Mouse (Mus musculus) forebrain, embryonic 16.5 days (tissue): ENCODE measurements around the gene Tbc1d1. TPM values are rescaled to one million over a fixed set of nuclear protein-coding genes. Genes with fewer than 3 reads are reported as not detected.

Source experiments
- ATAC-seq: fragments of 200-750 bp; cut with Nextera tagmentation; 2 replicates; pipeline ENCODE4 v1.8.0; 2017; ENCODE audit warnings: mild to moderate bottlenecking, moderate library complexity
- H3K27ac ChIP-seq: fragments of 300-500 bp; sonication (generic); 2 replicates; pipeline ENCODE4 v1.5.1; 2014; ENCODE audit warnings: low read length, control low read depth
- H3K27me3 ChIP-seq: fragments of 300-500 bp; sonication (generic); replicated peaks from 2 replicates; pipeline ENCODE4 v1.6.1; 2014; ENCODE audit warnings: low read length; ENCODE audit not compliant: control insufficient read depth, insufficient read depth
- H3K36me3 ChIP-seq: fragments of 300-500 bp; sonication (generic); 2 replicates; pipeline ENCODE4 v1.6.1; 2014; ENCODE audit not compliant: control insufficient read depth, insufficient read depth
- H3K4me1 ChIP-seq: fragments of 300-500 bp; sonication (generic); replicated peaks from 2 replicates; pipeline ENCODE4 v1.6.1; 2014; ENCODE audit warnings: low read length; ENCODE audit not compliant: control insufficient read depth, insufficient read depth
- H3K4me2 ChIP-seq: fragments of 300-500 bp; sonication (generic); 2 replicates; pipeline ENCODE4 v1.6.1; 2014; ENCODE audit warnings: mild to moderate bottlenecking, low read length, control low read depth
- H3K4me3 ChIP-seq: fragments of 300-500 bp; sonication (generic); replicated peaks from 2 replicates; pipeline ENCODE4 v1.5.1; 2014; ENCODE audit warnings: mild to moderate bottlenecking, low read length, control low read depth
- H3K9ac ChIP-seq: fragments of 300-500 bp; sonication (generic); replicated peaks from 2 replicates; pipeline ENCODE4 v1.6.1; 2014; ENCODE audit warnings: low read depth, low read length, control low read depth
- H3K9me3 ChIP-seq: fragments of 300-500 bp; sonication (generic); 2 replicates; pipeline ENCODE4 v1.6.1; 2016; ENCODE audit warnings: low read length; ENCODE audit not compliant: control insufficient read depth
- WGBS: fragments of 180-500 bp; shearing (Covaris S2); extraction: QIAGEN DNeasy Blood & Tissue Kit; methylation state at CpG from one replicate; pipeline ENCODE4 v1.1.7; 2014; 5-methylcytosine and 5-hydroxymethylcytosine counted together
- polyA plus RNA-seq: library from polyadenylated mRNA; unstranded; fragments of >200 nt; fragmentation: Nextera tagmentation; extraction: Ambion mirVana; gene quantifications from 2 replicates; pipeline ENCODE4 v1.2.1, GENCODE M21; 2015

Gene Tbc1d1
- polyA plus RNA-seq, 1 experiment from 2014 or later = 11.5 TPM

DNA sequence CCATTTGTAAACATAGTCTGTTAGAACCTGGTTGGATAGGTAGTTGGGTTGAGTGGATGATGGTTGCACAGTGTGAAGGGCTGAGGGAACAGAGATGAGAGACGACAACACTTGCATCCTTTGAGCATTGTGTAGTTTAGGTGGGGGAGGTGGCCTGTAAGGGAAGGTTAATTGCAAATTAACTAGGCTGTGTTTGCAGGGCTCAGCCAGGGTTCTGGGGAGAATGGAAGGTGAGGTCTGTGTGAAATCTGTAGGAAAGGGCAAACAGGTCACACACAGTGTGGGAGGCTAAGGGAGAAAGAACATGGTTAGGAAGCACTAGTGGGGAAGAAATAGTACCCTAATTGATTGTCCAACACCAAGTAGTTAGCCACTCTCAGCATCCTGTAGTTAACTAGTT is 81.2 kb downstream of the Tbc1d1 start:
- no peaks in the 10 kb centered on the region for H3K27me3 ChIP-seq
- H3K4me2 ChIP-seq = no peak overlapping the region
- no peaks in the 10 kb centered on the region for H3K4me1 ChIP-seq
- no peak overlapping the region for H3K9ac ChIP-seq
- H3K9me3 ChIP-seq = no peaks in the 10 kb centered on the region
- H3K4me3 ChIP-seq = no peak overlapping the region
- no peak overlapping the region for H3K27ac ChIP-seq
- no peak for ATAC-seq
- 11% methylated on average over 1 of the region's 1 CpGs for WGBS
- no peaks in the 10 kb centered on the region for H3K36me3 ChIP-seq

DNA sequence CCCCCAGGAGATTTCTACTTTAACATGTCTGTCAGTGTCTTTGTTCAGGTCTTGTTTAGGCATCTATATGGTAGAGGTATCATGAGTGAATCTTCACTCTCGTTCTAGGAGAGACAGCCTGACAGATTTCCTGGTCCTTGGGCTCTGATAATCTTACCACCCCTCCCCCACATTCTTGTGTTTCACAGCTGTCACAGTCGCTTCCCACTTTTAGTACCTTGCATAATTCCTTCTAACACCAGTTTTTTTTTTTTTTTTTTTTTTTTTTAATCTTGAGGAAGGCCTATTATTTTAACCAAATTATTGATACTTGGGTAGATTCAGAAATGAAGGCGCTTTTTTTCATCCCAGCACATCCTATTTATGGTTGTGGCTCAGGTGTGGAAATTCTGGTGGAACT is 81.6 kb downstream of the Tbc1d1 start:
- H3K4me2 ChIP-seq = no peak overlapping the region
- H3K27me3 ChIP-seq = no peaks in the 10 kb centered on the region
- no peak overlapping the region for H3K4me3 ChIP-seq
- 62% methylated on average over 3 of the region's 3 CpGs for WGBS
- H3K9me3 ChIP-seq = no peaks in the 10 kb centered on the region
- no peaks in the 10 kb centered on the region for H3K4me1 ChIP-seq
- ATAC-seq = no peak
- H3K36me3 ChIP-seq = no peaks in the 10 kb centered on the region
- H3K9ac ChIP-seq = no peak overlapping the region
- H3K27ac ChIP-seq = no peak overlapping the region

DNA sequence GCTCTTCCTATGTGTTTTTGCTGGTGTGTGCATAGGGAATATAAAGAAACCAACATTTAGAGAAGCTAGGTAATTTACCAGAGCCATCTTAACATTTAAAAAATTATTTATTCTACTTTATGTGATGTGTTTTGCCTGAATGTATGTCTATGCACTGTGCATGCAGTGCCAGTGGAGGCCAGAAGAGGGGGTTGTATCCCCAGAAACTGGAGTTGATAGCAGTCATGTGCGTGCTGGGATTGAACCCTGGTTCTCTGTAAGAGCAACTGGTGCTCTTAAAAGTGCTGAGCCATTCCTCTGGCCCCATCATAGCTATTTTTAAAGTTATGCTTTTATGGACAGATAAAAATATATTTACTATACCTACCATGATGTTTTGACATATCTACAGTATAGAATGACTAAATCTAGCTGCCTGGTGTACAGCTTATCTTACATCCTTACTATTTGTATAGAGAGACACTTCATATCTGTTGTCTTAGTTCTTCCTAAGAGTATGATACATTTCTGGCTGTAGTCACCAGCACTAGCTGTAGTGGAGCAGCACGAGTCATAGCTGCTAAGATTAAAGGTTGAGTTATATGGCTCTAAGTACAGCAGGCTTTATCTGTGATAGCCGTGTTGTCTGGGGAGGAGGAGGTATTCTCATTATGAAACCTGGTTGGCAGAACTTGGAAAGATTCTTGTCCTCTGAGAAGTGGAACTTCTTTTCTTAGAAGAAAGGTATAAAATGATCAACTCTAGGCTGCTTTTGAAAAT is 83.0 kb downstream of the Tbc1d1 start:
- no peak overlapping the region for H3K4me2 ChIP-seq
- H3K27ac ChIP-seq = no peak overlapping the region
- no peak for ATAC-seq
- WGBS = 92% methylated on average over 3 of the region's 3 CpGs
- H3K9ac ChIP-seq = no peak overlapping the region
- no peak overlapping the region for H3K4me3 ChIP-seq
- H3K4me1 ChIP-seq = no peaks in the 10 kb centered on the region
- H3K9me3 ChIP-seq = no peaks in the 10 kb centered on the region
- H3K27me3 ChIP-seq = no peaks in the 10 kb centered on the region
- H3K36me3 ChIP-seq = no peaks in the 10 kb centered on the region

DNA sequence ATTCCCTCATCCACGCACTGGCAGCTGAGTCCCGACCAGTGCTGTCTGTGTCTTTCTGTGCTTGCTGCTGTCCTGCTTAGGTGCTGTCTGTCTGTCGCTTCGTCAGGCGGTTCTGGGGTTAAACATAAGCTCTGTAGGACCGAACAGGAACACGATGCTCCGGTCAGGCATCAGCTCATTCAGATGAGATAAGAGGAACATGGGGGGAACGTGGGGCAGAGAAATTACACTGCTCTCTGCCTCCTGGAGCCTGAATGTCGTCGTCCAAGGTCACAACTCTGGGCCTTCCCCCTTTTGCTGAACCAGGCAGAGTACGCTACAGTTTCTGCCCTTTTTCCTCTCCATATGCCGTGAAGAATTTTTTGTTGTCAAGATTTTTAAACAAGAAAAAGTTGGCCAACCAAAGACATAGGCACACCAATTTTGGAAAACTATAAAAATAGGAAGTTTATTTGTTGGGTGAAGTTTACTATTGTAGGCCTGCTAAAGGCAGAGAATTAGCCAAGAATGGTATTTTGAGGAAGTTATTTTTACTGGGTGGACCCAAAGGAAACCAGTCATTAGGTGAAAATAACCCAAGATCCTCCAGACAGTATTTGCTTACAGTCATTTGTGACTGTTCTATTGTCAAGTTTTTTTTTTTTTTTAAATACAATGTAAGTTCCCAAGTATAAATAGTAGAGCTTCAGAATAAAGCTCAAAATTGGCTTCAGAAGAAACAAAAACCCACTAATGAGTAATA is 85.0 kb downstream of the Tbc1d1 start:
- H3K9me3 ChIP-seq = no peaks in the 10 kb centered on the region
- no peak for ATAC-seq
- 82% methylated on average over 13 of the region's 13 CpGs for WGBS
- no peak overlapping the region for H3K27ac ChIP-seq
- no peaks in the 10 kb centered on the region for H3K4me1 ChIP-seq
- H3K27me3 ChIP-seq = no peaks in the 10 kb centered on the region
- no peaks in the 10 kb centered on the region for H3K36me3 ChIP-seq
- H3K4me2 ChIP-seq = no peak overlapping the region
- H3K9ac ChIP-seq = no peak overlapping the region
- H3K4me3 ChIP-seq = no peak overlapping the region

DNA sequence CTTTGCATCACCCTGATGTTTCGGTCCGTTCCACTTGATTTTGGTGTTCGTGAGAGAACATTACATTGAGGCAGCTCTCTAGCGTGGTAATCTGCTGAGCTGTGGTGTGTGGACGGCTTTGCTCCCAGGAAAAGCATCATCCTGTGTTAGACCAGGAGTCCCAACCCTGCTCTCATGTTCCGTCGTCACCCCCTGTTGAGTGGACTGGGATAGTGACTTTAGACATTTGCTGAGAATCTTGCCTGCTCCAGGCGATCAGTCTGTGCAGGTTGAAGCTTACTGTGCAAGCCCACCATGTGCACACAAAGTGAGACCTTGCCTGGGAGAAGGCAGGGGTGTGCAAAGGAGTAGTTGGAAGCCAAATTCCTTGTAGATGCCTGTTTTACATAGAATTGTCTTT is 85.8 kb downstream of the Tbc1d1 start:
- Histone ChIP-seq H3K4me3 (no peak overlapping the region), H3K27ac (no peak overlapping the region), H3K4me1 (no peaks in the 10 kb centered on the region), H3K27me3 (no peaks in the 10 kb centered on the region), H3K9me3 (no peaks in the 10 kb centered on the region), H3K36me3 (no peaks in the 10 kb centered on the region), H3K9ac (no peak overlapping the region), H3K4me2 (no peak overlapping the region)
- no peak for ATAC-seq
- 93% methylated on average over 8 of the region's 8 CpGs for WGBS

DNA sequence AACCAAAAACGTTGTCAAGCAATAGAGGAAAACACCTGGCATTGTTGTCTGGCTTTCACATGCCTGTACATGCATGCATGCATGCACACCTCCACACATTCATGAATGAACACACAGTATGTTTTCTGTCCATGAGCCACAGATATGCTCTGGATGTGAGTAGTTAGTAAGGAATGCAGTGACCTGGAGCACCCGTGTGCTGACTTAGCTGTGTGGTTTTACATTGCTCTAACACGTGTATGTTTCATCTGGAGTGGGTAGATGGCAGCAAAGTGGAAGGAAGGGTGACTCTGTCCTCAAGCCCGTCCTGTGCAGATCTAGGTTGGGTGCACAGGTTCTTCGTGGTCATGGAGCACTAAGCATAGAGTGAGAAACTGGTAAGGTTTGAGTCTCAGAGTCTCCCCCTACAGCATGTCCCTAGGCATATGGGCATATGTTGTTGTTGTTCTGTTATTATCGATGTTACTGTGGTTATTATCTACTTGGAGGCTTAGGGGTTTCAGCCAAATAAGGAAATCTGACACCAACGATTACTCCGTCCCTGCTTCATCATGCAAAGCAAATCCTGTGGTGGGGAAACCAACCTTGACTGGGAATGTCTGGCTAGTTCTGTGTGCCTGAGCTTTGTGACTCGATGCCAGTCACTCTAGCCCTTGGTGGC is 86.8 kb downstream of the Tbc1d1 start:
- Histone ChIP-seq H3K9me3 (no peaks in the 10 kb centered on the region), H3K4me1 (no peaks in the 10 kb centered on the region), H3K4me3 (no peak overlapping the region), H3K27ac (no peak overlapping the region), H3K9ac (no peak overlapping the region), H3K4me2 (no peak overlapping the region), H3K36me3 (no peaks in the 10 kb centered on the region), H3K27me3 (no peaks in the 10 kb centered on the region)
- no peak for ATAC-seq
- 66% methylated on average over 9 of the region's 9 CpGs for WGBS

DNA sequence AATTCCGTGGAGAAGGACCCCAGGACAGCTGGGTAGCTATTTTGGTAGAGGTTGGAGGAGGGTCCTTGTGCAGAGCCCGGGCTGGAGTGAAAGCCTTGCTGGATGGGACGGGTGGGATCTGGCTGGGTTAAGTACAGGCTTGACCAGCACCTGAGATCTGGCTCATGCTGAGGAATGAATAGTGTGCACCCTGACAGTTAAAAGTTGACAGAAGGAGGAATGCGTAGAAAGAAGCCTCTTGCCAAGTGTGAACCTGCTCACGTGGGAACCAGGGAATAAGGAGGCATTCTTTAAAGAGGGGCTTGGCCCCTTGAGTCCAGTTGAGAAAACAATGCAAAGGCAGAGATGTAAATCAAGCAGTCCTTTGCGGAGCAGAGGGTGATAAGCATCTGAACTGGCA is 87.6 kb downstream of the Tbc1d1 start:
- H3K9ac ChIP-seq = no peak overlapping the region
- H3K9me3 ChIP-seq = no peaks in the 10 kb centered on the region
- H3K27ac ChIP-seq = no peak overlapping the region
- H3K36me3 ChIP-seq = no peaks in the 10 kb centered on the region
- ATAC-seq = no peak
- H3K4me2 ChIP-seq = no peak overlapping the region
- no peaks in the 10 kb centered on the region for H3K27me3 ChIP-seq
- 42% methylated on average over 6 of the region's 6 CpGs for WGBS
- H3K4me3 ChIP-seq = no peak overlapping the region
- no peaks in the 10 kb centered on the region for H3K4me1 ChIP-seq

DNA sequence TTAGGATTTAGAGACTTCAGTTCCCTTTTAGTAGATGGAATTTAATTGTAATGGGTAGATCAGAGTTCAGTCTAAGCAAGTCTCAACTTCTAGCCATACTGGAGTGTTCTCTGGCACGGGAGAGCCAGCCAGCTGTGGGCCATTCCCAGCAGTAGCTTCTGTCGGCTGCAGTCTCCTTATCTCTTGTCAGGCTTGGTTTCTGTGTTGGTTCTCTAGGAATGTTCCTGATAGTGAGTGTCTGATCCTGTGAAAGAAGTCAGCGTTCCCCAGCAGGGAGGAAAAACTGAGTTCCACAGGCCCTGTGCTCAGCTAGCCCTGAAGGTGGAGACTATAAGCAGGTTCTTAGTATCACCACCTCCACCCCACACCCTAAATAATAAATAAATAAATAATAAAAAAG is 88.2 kb downstream of the Tbc1d1 start:
- no peak overlapping the region for H3K4me3 ChIP-seq
- 38% methylated on average over 3 of the region's 3 CpGs for WGBS
- H3K9me3 ChIP-seq = no peaks in the 10 kb centered on the region
- no peaks in the 10 kb centered on the region for H3K36me3 ChIP-seq
- H3K9ac ChIP-seq = no peak overlapping the region
- ATAC-seq = no peak
- H3K27ac ChIP-seq = no peak overlapping the region
- H3K27me3 ChIP-seq = no peaks in the 10 kb centered on the region
- no peaks in the 10 kb centered on the region for H3K4me1 ChIP-seq
- no peak overlapping the region for H3K4me2 ChIP-seq

DNA sequence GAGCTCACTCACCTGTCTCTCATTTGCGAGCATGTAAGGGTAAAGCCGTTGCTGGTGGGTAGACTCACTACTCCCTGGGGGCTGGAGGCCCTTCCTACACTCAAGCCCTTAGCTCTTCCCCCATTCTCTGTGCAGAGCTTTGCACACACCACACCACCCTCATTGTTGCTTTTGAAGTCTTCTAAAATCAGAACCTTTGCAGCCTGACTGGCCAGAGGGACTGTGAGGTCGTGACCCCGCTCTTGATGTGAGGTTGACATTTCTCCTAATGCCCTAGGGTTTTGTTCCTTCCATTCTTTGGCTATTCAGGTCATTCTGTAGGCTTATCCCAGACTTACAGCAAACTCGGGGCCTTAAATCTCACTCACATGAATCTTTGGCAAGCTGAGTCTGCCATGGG is 88.6 kb downstream of the Tbc1d1 start:
- Histone ChIP-seq H3K4me2 (no peak overlapping the region), H3K27me3 (no peaks in the 10 kb centered on the region), H3K4me1 (no peaks in the 10 kb centered on the region), H3K9ac (no peak overlapping the region), H3K9me3 (no peaks in the 10 kb centered on the region), H3K27ac (no peak overlapping the region), H3K36me3 (no peaks in the 10 kb centered on the region), H3K4me3 (no peak overlapping the region)
- ATAC-seq = no peak
- 14% methylated on average over 5 of the region's 5 CpGs for WGBS
